Mouse (Mus musculus): ENCODE data around the gene Ifitm6. TPM values are rescaled to one million over a fixed set of nuclear protein-coding genes. Genes with fewer than 3 reads are reported as not detected.
A peak's percentile ranks its signal among the peaks of the same experiment; 100 is the strongest.

Gene Ifitm6
- polyA plus RNA-seq, 1 experiment from 2014 or later, result 0.51 TPM

GRCm38 (mm10) chr7:141019028-141019427 is 1.3 kb upstream of the Ifitm6 start:
- WGBS, result 88% methylated on average over 5 of the region's 5 CpGs
- Histone ChIP-seq H3K4me2 (replicated peaks) (no peak overlapping the region), H3K4me1 (replicated peaks) (no peaks in the 10 kb centered on the region), H3K36me3 (no peaks in the 10 kb centered on the region), H3K4me3 (replicated peaks) (no peak overlapping the region), H3K9ac (replicated peaks) (no peak overlapping the region), H3K27me3 (no peaks in the 10 kb centered on the region), H3K27ac (no peak overlapping the region), H3K9me3 (no peaks in the 10 kb centered on the region)
- no peak for ATAC-seq

- 90% methylated on average over 10 of the region's 10 CpGs for WGBS
- H3K27me3 ChIP-seq, result no peaks in the 10 kb centered on the region
- no peaks in the 10 kb centered on the region for H3K36me3 ChIP-seq
- H3K4me3 ChIP-seq (replicated peaks), result no peak overlapping the region
- H3K9me3 ChIP-seq, result no peaks in the 10 kb centered on the region
- H3K4me1 ChIP-seq (replicated peaks), result no peaks in the 10 kb centered on the region
- H3K9ac ChIP-seq (replicated peaks), result no peak overlapping the region
- no peak overlapping the region for H3K4me2 ChIP-seq (replicated peaks)
- ATAC-seq, result no peak
- no peak overlapping the region for H3K27ac ChIP-seq
These were observed 722 bp downstream of the Ifitm6 start for GRCm38 (mm10) chr7:141016707-141017697.

- Histone ChIP-seq H3K9me3 (no peaks in the 10 kb centered on the region), H3K36me3 (no peaks in the 10 kb centered on the region), H3K4me1 (replicated peaks) (peaks cover 8% of the 10 kb centered on the region; the same call in 1 of the 2 replicates), H3K4me3 (replicated peaks) (no peak overlapping the region), H3K27ac (no peak overlapping the region), H3K27me3 (no peaks in the 10 kb centered on the region), H3K9ac (replicated peaks) (no peak overlapping the region), H3K4me2 (replicated peaks) (no peak overlapping the region)
- no peak for ATAC-seq
- WGBS, result 86% methylated on average over 7 of the region's 7 CpGs
These were observed 6.4 kb downstream of the Ifitm6 start for GRCm38 (mm10) chr7:141011238-141011770.

- Histone ChIP-seq H3K4me1 (replicated peaks) (peaks cover 8% of the 10 kb centered on the region; the same call in 1 of the 2 replicates), H3K9me3 (no peaks in the 10 kb centered on the region), H3K27me3 (no peaks in the 10 kb centered on the region), H3K4me2 (replicated peaks) (peak within 1 kb of the TSS; percentile 3), H3K27ac (no peak within 1 kb of the TSS), H3K9ac (replicated peaks) (0 out of 2 replicates have a peak within 1 kb of the TSS, but pooled peaks have one; percentile 5), H3K4me3 (replicated peaks) (no peak within 1 kb of the TSS), H3K36me3 (no peaks in the 10 kb centered on the region)
- no peak for ATAC-seq
- 52% methylated on average over 10 of the region's 10 CpGs for WGBS
These were observed 7.1 kb downstream of the Ifitm6 start, which contains the start of gene Ifitm3 for GRCm38 (mm10) chr7:141010593-141010992. Gene Ifitm3 (minus strand): TSS chr7:141010770.

- no peaks in the 10 kb centered on the region for H3K27me3 ChIP-seq
- H3K36me3 ChIP-seq, result no peaks in the 10 kb centered on the region
- H3K9me3 ChIP-seq, result no peaks in the 10 kb centered on the region
- H3K9ac ChIP-seq (replicated peaks), result no peak overlapping the region
- WGBS, result 92% methylated on average over 9 of the region's 9 CpGs
- peaks cover 8% of the 10 kb centered on the region; the same call in 1 of the 2 replicates for H3K4me1 ChIP-seq (replicated peaks)
- H3K27ac ChIP-seq, result no peak overlapping the region
- H3K4me2 ChIP-seq (replicated peaks), result no peak overlapping the region
- no peak overlapping the region for H3K4me3 ChIP-seq (replicated peaks)
- no peak for ATAC-seq
These were observed 8.1 kb downstream of the Ifitm6 start for GRCm38 (mm10) chr7:141009665-141010064.

- Histone ChIP-seq H3K4me3 (replicated peaks) (no peak overlapping the region), H3K27ac (no peak overlapping the region), H3K4me2 (replicated peaks) (peak overlapping the region; percentile 25; the same call in 1 of the 2 replicates), H3K9me3 (no peaks in the 10 kb centered on the region), H3K4me1 (replicated peaks) (peaks cover 8% of the 10 kb centered on the region; the same call in 1 of the 2 replicates), H3K27me3 (no peaks in the 10 kb centered on the region), H3K36me3 (no peaks in the 10 kb centered on the region), H3K9ac (replicated peaks) (no peak overlapping the region)
- no peak for ATAC-seq
- WGBS, result 9% methylated on average over 20 of the region's 20 CpGs
These were observed 8.6 kb downstream of the Ifitm6 start for GRCm38 (mm10) chr7:141008938-141009660.

GRCm38 (mm10) chr7:141008312-141008761 is 9.4 kb downstream of the Ifitm6 start:
- no peak for ATAC-seq
- peaks cover 8% of the 10 kb centered on the region; the same call in 1 of the 2 replicates for H3K4me1 ChIP-seq (replicated peaks)
- H3K27me3 ChIP-seq, result no peaks in the 10 kb centered on the region
- H3K9me3 ChIP-seq, result no peaks in the 10 kb centered on the region
- H3K4me2 ChIP-seq (replicated peaks), result 0 out of 2 replicates have a peak overlapping the region, but pooled peaks have one; percentile 25
- no peak overlapping the region for H3K9ac ChIP-seq (replicated peaks)
- no peak overlapping the region for H3K4me3 ChIP-seq (replicated peaks)
- H3K36me3 ChIP-seq, result no peaks in the 10 kb centered on the region
- 4% methylated on average over 7 of the region's 7 CpGs for WGBS
- H3K27ac ChIP-seq, result no peak overlapping the region

- no peak for ATAC-seq
- WGBS, result 86% methylated on average over 5 of the region's 5 CpGs
- Histone ChIP-seq H3K4me2 (replicated peaks) (no peak overlapping the region), H3K27ac (no peak overlapping the region), H3K9ac (replicated peaks) (no peak overlapping the region), H3K4me1 (replicated peaks) (peaks cover 8% of the 10 kb centered on the region; the same call in 1 of the 2 replicates), H3K9me3 (no peaks in the 10 kb centered on the region), H3K36me3 (no peaks in the 10 kb centered on the region), H3K27me3 (no peaks in the 10 kb centered on the region), H3K4me3 (replicated peaks) (no peak overlapping the region)
These were observed 10.8 kb downstream of the Ifitm6 start for GRCm38 (mm10) chr7:141006914-141007313.

GRCm38 (mm10) chr7:141006446-141006845 is 11.3 kb downstream of the Ifitm6 start:
- H3K4me3 ChIP-seq (replicated peaks), result no peak overlapping the region

GRCm38 (mm10) chr7:141003248-141004010 is 14.3 kb downstream of the Ifitm6 start:
- Histone ChIP-seq H3K36me3 (no peaks in the 10 kb centered on the region), H3K27ac (no peak overlapping the region), H3K4me2 (replicated peaks) (no peak overlapping the region), H3K4me3 (replicated peaks) (no peak overlapping the region), H3K9ac (replicated peaks) (no peak overlapping the region), H3K27me3 (no peaks in the 10 kb centered on the region), H3K4me1 (replicated peaks) (0 out of 2 replicates have a peak, but pooled peaks cover 1% of the 10 kb centered on the region), H3K9me3 (no peaks in the 10 kb centered on the region)
- 87% methylated on average over 5 of the region's 5 CpGs for WGBS
- ATAC-seq, result no peak

More at GRCm38 (mm10) chr7:141006446-141006845, 11.3 kb downstream of the Ifitm6 start:
- H3K9me3 ChIP-seq, result no peaks in the 10 kb centered on the region
- H3K9ac ChIP-seq (replicated peaks), result no peak overlapping the region
- no peaks in the 10 kb centered on the region for H3K27me3 ChIP-seq
- 95% methylated on average over 6 of the region's 6 CpGs for WGBS
- no peak for ATAC-seq
- H3K4me2 ChIP-seq (replicated peaks), result no peak overlapping the region
- H3K4me1 ChIP-seq (replicated peaks), result peaks cover 8% of the 10 kb centered on the region; the same call in 1 of the 2 replicates
- no peak overlapping the region for H3K27ac ChIP-seq
- no peaks in the 10 kb centered on the region for H3K36me3 ChIP-seq

Measured in midbrain, embryonic 13.5 days (tissue).